Mouse (Mus musculus): ENCODE results near the gene Gm29427.
"Not testable (repeated sequence)": the region's sequence is repeated elsewhere in the genome, so short reads cannot be mapped to it uniquely, and the experiment has no call there.

Gm29427 gene

DNA sequence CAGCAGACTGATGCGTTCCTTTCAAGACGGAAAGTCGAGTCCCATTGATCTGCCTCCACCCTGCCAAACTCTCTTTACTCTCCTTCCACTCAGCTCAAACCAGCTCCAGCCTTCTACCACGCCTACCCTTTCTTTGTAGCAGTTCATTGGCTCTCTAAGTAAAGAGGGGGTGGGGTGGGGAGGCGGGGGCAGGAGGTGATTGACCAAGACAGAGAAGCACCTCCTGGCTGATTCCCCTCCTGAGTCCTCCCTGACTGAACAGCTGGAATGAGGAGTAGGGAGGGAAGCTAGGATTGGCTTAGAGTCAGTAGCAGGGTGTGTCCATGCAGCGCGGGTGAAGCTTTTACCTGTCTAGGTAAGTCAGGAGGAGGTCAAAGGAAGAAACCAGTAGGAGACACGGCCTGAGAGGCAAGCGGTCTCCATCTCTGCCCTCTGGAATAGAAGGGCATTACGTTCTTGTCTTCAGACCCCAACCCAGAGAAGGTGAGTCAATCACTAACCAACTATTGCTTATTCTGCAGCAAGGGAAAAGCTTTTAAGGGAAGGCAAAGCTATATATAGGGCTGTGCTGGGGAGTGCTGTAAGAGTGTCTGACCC lies 16.2 kb upstream of the Gm29427 start, which contains the start of gene AA986860:
TSS of gene AA986860 (plus strand) at position 236 of the 597 bp plus-strand sequence.
- no peak for DNase-seq (ENCODE audit: low read depth)

DNA sequence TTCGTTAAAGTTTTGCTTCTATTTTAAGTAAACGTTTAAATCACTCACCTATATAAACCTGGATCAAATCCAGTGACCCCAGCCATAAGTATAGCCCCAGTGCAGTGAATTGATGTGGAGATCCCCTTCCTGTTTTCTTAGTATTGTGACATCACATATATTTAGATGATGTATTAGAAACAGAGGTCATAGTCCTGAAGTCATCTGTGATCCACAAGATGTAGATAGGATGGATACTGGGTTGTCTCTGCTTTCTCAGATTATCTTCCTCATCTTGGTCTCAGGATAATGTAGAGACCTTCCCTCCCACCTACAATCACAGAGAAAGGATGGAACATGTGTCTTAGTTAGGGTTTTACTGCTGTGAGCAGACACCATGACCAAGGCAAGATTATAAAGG lies 13.6 kb upstream of the Gm29427 start, which contains the start of gene Pfkfb2:
TSS of gene Pfkfb2 (minus strand) at position 101 of the 400 bp plus-strand sequence.
- no peak for DNase-seq (ENCODE audit: low read depth)

DNA sequence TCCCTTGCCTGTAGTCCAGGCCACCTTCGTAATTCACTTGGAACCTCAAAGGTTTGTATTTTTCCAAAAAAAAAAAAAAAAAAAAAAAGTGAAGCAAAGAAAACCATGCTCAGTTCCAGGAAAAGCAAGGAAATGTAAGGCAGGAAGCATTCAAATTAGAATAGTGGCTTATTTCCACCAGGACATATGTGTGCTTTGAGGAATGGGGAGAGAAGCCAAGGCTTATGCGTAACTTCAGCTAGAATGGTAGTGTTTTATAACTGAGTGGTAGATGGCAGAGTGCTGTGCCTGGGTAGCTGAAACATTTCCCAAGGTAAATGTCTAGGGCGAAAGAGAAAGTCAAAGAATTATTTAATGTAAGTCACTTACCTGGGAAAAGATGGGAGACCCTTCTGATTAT lies 13.1 kb upstream of the Gm29427 start:
- no peak for DNase-seq (ENCODE audit: low read depth)

DNA sequence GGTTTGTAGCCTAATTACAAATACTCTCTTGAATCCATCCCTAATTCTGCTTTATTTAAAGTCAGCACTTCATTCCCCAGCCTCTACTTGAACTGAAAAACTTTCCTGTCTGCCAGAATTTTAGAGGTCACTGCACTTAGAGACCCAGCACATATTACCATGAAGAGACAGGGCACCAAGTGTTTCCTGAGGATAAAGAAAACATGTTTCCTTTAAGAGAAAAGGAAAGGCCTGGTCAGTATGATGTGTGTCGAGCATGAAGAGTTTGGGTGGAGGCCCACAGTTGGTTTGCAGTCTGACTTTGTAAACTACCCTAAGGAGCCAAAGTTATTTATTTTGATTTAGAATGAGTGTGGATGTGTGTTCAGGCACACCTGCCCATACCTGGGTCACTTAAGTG lies 12.5 kb upstream of the Gm29427 start:
- DNase-seq (ENCODE audit: low read depth) = no peak

DNA sequence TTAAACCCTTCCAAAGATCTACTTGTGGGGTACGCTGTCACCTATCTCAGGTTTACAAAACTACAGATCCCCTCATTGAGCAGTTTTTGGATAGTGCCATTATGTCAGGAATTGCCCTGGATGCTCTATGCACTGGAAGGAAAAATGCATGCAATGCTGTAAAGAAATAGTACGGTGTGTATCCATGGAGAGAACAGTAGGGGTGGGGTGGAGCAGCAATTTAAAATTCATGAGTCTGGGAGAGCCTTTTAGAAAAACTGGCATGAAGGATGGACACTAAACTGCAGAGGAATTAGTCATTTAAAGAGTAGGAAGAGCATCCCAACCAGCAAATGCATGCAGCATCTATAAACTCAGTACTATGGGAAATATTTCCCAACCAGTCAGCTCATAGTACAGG lies 10.8 kb upstream of the Gm29427 start:
- no peak for DNase-seq (ENCODE audit: low read depth)

DNA sequence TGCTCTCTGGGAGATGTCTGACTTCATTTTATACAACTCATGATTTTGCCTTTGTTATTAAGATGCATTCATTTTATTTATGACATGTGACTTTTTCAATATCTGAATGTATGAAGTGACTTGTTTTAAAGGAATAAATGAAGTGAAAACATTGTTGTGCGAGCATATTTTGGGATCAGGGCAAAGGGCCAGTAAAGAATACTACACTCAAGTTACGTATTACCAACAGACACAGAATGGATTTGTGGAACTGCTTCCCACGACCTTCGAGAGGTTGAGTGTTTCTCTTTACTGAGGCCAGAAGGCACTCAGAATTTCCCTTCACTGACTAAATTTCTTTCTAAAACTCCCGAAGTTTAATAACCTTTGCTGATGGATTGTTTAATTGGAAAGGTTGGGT lies 8.6 kb upstream of the Gm29427 start:
- no peak for DNase-seq (ENCODE audit: low read depth)

DNA sequence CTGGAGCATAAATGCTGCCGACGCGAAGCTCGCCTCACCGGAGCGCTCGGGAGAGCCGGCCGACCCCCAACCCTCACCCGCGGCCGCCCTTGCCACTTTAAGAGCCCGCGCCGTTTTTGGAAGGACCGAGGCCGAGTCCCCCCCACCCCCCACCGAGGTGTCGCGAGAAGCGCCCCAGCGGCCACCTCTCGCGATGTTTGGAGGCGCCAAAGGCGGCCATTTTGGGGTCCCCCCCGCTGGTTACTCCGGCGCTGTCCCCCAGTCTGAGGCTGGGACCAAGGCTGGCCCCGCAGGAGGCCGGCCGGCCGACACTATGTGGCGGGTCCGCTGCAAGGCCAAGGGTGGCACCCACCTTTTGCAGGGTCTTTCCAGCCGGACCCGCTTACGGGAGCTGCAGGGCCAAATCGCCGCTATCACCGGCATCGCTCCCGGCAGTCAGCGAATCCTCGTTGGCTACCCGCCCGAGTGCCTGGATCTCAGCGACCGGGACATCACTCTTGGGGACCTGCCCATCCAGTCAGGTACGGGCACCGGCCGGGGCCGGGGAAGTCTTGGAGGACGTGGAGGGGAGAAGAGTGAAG lies 1.8 kb upstream of the Gm29427 start, which contains the start of gene Yod1:
TSS of gene Yod1 (plus strand) at position 37 of the 581 bp plus-strand sequence.
- DNase-seq (ENCODE audit: low read depth) = peak; percentile 49

DNA sequence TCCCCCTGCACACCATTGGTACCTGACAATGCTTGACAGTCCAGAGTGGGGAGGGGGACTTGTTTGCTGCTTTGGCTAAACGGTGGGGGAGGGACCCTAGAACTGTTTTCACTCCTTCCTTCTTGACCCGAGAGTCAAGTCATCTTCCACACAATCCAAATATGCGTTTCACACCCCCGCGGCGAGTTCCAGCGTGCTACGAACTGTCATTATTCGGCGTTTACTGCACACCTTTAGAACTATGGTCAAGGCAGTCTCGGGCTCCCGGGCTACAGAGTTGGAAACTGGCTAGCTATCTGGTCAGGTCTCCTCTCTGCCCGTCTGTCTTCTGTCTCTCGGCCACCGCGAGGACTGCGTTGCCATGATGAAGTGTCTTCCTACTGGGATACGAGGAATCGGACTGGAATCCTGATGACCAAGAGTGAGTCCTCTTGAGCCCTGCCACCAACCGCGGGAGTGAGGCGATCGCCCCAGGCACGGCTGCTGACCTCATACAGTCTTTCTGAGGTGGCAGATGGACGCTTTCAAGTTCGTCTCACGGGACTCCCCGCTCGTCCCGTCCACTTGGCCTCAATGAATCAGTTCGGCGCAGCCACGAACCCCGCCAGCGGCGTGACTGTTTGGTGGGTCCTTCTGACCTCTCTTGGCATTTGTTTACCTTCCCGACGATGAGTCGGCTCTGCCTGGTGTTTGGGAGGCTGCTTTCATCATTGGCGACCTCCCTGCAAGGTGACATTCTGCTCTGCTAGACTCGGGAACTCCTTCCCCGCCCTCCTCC lies 1.1 kb upstream of the Gm29427 start:
- no peak for DNase-seq (ENCODE audit: low read depth)

DNA sequence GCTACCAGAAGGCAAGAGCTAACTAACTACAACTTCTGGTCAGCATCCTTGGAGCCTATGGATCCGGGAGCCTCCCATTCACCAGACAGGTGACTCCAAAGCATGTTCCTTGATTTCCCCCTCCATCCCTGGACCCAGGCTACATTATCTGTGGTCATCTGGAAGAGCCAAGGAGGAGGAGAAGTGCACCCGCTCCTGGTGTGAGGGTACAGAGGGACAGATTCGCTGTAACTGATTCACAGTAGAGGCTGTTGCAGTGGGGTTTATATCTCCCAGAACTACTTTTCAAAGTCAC lies 566 bp upstream of the Gm29427 start:
- DNase-seq (ENCODE audit: low read depth) = no peak

DNA sequence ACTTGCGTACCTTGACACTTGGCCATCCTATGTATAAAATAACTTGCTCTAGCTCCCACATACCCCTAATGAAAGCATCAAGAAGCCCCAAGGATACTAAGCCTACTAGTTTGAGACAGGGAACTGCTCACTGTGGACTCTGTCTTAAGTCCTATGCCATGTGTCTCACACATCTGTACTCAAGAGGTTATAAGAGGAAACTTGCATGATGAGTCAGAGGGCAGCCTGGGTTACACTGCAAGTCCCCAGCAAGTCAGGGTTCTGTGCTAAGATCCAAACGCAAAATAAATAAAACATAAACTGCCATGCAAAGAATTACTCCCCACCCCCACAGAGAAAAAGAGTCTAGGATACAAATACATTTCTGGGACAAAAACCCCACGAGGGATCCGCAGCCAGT lies 1.6 kb downstream of the Gm29427 start:
- no peak for DNase-seq (ENCODE audit: low read depth)

DNA sequence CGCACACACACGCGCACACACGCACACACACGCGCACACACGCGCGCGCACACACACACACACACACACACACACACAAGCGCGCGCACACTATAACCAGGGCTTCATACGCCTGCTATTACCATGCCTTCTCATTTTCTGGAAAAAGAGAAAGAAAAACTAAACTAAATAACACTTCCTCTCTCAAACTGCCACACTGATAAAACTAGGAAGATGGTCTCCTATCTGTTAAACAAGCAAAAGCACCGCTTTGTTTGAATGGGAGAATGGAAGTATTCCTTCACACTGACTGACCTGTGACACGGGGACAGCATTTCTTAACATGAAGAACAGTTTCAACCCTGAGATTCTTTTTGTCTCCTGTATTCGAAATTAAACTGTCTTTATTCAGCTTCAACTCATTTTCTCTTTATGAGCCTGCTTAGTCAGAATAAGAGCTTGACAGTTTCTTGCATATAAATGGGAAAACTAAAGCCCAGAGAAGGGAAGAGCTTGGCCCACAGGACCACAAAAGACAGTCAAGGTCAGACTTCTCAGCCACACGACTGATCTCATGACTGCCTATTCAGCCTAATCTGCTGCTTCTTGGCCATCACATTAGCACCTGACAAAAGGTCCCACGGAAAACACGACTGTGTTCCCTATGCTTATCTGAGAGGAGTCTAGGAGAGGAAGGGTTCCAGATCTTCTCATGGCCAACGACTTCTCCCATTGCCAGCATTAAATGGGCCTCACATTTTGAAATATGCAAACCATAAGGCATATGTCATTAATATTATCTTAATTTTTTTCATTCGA lies 5.1 kb downstream of the Gm29427 start:
- DNase-seq (ENCODE audit: low read depth) = no peak

DNA sequence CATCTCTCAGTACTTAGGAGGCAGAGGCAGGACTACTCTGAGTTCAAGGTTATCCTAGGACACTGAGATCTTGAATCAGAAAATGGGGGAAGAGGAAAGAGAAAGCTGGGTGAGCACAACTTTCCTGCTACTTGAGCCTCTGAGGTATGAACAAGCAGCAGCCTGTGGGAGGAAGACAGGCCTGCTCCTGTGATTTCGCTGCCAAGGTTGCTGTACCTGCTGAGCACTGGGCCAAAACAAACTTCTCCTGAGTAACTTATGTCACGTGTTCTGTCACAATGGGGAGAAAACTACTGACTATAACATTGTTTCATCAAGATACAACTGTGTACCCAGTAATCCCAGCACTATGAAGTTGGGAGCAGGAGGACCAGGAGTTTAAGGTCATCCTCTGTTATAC lies 12.0 kb downstream of the Gm29427 start:
- no peak for DNase-seq (ENCODE audit: low read depth)

DNA sequence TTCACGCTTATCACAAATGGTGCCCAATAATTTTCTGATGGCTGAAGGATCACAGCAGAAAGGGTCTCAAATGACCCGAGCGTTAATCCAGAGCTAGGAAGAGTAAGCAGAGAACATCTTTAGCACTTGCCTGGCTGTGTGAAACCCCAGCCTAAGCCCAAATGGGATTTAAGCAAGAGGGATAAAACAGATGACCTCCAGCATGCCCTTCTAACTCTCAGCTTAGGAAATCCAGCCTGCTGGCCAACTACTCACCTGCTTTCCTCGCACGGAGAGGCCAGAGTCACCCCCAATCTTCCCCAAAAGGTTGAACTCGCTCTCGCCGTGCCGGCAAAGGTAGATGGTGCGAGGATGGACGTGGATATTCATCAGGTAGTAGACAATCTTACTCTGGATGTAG lies 13.6 kb downstream of the Gm29427 start:
- no peak for DNase-seq (ENCODE audit: low read depth)

DNA sequence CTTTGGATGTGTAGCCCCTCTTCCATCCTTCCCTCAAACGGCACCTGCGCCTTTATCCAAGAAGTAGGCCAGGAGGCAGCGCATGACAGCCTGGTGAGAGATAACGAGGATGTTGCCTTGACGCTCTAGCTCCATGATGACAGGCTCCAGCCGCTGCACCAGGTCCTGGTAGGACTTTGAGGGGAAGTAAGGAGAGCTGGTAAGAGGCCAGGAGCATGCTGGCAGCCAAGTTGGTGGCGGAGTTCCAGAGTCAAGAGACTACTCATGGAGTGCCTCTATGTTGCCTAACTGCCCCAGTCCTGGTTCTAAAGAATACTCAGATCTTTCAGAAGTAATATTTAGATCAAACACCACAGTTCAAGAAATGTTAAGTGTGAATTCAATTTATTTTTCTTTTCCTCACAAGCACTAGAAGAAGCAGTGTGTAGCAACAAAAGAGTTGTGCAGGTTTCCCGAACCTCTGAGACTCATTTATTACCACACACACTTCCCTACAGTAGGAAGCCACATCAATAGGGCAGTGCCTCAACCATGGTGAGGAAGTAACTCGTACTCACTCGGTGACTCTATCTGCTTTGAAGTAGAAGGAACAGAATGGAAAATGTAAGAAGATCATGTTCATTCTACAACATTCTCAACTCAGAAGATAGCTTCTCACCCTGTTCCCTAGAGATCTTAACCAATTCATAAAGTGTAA lies 15.5 kb downstream of the Gm29427 start:
- DNase-seq (ENCODE audit: low read depth) = no peak

DNA sequence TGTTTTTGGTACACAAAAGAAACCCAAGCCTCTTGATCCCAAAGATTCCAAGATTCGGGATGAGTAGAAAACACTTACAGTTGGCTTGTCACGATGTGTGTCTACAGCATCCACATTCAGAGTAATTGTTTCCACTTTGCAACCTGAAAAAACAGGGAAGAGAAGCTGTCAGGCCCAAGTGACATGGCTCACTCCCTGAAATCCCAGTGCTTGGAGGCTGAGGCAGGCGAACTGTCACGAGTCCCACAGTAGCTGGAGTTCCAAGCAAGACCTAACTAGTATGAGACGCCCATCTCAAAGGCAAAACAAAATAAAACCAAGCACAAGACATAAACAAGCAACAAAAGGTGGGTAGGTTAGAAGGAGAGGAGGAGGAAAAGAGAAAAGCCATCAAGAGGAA lies 17.0 kb downstream of the Gm29427 start:
- DNase-seq (ENCODE audit: low read depth) = no peak

DNA sequence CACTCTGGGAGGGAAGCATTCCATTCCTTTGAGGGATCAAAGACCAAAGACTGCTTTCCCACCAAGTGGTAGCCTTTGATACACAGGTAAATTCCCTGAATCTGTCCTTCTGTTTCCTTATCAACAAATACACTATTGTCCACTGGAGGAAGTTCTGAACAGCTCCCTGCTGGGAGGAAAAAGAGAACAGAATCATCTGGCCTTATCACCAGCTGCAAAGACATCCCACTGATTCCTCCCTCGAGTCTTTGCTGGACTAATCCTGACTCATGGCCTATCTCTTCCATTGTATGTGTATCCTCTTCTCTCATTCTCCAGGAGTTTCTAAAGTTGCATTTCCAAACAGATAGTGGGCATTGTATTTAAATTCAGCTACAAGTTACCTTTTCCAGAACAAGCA lies 31.7 kb downstream of the Gm29427 start:
- no peak for DNase-seq (ENCODE audit: low read depth)

DNA sequence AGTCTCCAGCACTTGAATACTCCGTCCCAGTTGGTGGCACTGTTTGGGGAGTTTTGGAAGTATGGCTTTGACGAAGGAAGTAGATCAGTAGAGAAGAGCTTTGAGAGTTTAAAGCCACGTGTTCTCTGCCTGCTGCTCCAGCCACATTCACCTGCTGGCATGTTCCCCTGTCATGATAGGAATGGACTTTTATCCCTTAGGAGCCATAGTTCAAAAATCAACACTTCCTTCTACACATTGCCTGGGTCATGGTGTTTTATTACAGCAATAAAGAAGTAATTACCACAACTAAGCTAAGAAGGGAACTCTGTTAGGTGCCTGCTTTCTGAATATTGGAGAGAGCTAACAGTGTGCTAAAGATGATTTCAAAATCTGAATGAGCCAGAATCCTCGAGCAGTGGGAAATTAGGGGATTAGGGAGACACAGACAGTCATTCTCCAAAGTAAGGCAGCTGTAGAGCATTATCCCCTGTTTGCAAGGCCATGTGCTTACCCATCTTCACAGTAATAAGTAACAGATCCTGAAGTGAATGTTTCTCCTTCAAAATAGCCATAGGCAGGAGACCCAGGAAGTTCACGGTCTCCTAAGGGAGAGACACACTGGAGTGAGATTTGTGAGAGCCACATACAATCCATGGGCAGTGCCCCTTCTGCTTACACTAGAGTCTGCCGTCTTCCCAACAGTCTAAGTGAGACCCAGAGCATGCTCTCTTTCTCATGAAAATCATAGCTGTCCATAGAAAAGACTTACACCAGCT lies 33.8 kb downstream of the Gm29427 start:
- no peak for DNase-seq (ENCODE audit: low read depth)

DNA sequence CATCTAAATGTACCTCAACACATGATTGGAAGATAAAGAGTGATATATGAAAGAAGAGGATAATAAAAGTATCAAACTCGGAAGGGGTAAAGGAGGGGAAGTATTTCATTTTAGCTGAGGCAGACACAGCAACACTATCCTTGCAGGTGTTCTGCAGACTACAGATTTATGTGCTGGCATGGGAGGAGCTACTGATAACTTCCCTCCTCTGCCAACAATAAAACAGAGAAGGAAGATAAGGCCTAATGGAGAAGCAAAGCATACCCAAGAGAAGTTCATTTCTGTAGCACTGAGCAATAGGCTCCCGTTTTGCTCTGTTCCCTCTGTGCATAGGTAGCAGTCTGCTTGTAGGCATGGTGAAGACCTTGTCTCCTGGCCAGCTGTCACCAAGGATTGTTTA lies 34.5 kb downstream of the Gm29427 start:
- DNase-seq (ENCODE audit: low read depth) = no peak

DNA sequence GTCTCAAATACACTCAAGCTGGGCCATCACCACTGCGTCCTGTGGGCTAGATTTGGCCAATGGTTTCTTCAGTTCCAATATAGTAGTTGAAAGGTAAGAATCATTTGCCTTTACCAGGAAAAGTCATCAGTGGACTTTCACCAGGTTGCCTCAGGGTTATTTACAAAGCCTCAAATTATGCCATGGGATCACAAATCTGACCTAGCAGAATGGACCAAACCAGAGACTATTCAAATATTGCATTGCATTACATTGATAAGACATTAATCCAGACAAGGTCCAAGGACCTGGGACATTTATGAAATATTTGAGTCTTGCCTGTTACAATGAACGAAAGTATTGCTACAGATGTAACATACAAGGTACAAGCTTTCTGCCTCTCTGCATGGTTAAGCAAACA lies 37.0 kb downstream of the Gm29427 start:
- no peak for DNase-seq (ENCODE audit: low read depth)

DNA sequence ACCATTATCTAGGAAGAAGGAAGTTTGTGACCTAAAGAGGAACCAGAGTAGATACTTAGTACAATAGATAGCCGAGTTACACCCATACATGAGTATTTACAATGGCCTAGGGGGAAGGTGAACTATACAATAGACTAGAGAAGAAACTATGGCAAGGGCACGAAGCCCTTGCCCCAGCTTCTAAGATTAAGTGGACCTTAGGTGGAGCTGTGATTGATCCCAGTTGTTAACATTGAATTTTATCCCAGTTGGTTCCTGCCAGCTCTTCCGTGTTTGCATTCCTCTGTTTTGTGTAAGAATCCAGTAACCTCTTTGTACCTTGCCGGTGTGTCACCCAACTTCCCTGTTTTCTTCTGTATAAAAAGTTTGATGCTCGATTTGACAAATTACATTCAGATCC lies 52.0 kb downstream of the Gm29427 start:
- not testable (repeated sequence) for DNase-seq (ENCODE audit: low read depth)

DNA sequence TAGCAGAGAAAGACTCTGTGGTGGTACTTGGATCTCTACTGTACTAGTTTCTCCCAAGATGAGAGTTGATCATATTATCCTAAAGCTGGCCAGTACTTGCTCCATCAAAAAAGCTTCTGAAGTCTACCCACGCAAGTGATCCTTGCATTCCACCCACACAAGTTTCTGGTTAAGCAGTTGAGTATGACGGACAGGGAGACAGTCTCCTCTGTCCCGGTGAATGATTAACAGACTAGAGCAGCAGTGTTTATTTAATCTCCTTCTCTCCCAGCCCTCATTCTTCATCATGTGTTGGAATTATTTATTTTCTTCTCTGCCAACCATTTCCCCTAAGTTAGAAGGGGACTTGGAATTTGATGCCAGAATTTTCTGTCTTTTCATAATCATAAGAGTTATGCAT lies 54.1 kb downstream of the Gm29427 start, which contains the start of gene C4bp:
TSS of gene C4bp (minus strand) at position 179 of the 400 bp plus-strand sequence.
- DNase-seq (ENCODE audit: low read depth) = no peak

Measured in fibroblast of lung, adult 2 months (primary cell).